Mouse (Mus musculus): ENCODE measurements around the gene Trarg1.
"Not testable (repeated sequence)": the region's sequence is repeated elsewhere in the genome, so short reads cannot be mapped to it uniquely, and the experiment has no call there.

Gene Trarg1

DNA sequence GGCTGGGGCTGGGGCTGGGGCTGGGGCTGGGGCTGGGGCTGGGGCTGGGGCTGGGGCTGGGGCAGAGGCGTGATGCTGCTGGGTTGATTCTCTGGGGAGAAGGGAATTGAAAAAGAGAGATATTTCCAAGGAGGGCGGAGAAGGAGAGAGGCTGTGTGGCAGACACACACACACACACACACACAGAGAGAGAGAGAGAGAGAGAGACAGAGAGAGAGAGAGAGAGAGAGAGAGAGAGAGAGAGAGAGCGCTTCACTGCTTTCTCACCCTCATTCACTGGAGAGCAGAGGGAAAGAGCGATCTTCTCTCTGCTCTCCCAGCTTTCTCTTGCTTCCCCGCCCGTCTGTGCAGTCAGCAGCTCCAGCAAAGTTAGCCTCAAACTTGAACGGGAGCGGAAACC, at the start of gene Trarg1:
Gene Trarg1, plus strand, starts transcription at position 301 of the 400 bp plus-strand sequence.
- DNase-seq (ENCODE audit: low read depth, low spot score), result not testable (repeated sequence)

DNA sequence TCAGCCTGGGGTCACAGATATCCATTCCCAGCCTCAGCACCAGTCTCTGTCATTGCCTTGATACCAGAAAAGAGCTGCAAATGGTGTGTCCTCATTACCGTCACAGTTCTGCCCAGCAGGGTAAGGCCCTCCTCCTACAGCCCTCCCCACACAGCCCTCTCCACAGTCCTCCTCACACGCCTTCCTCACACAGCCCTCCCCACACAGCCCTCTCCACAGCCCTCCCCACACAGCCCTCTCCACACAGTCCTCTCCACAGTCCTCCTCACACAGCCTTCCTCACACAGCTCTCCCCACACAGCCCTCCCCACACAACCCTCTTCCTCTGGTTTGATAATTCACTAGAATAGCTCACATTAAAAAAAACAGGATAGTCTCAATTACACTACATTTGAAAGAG, 49.6 kb upstream of the Trarg1 start:
- no peak for DNase-seq (ENCODE audit: low read depth, low spot score)

DNA sequence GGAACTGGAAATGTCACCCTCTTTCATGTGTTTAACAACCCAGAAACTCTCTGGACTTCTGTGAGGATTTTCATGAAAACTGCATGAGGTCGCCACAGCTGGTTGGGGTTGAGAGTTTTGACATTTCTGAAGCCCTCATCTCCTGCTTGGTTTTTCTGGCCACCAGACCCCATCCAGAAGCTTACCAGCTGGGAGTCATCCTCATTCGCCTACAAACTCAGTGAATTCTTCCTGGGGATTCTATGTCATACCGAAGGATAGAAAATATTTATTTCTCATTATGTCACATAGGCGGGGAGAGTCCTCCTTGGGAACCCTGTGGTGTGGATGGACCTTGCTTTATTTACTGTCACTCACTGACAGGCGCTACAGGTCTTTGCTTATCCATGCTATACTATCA, 49.1 kb upstream of the Trarg1 start:
- DNase-seq (ENCODE audit: low read depth, low spot score), result no peak

DNA sequence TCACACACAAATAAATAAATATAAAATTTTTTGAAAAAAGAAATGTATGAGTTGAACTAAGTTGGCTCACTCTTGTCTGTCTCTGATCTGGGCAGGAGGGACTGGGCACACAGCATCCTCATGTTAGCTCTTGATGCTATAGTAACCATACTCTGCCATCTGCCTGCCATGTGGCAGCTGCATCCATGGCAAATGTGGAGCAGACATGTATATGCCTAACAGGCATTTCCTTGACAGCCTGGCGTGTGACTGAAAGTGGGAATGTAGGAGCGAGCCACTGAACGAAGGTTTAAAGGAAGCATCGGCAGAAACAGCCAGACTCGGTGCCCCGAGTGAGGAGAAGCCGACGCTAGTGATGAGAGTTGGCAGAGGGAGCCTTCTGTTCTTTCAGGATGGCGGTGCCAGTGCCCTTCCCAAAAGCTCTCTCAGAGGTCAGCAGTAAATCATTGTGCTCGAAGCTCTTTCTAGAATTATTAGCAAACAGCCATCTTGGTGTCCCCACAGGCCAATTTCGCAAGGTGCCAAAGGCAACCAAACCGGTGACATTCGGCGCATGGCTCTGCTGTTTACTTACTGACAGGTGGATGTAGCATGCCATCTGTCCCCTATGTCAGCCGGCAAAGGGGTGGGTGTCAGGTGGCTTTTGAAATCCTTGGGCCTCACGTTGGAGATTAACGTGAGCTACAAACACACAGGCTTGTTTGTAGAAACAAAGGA, 40.2 kb upstream of the Trarg1 start:
- no peak for DNase-seq (ENCODE audit: low read depth, low spot score)

DNA sequence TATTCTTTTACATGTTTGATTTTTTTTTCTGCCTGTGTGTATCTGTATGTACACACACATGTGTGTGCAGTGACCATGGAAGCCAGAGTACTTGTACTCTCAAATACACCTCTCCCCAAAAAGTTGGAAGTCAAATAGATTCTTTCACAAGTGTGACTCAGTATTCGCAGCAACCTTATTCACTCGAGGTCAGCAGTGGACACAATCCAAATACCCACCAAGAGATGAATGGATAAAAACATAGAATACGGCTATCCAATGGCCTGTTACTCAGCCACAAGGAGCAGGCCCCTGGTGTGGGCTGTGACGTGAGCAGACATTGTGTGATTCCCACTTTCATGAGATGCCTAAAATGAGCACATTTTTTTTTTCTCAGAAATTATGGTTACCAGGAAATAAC, 39.4 kb upstream of the Trarg1 start:
- DNase-seq (ENCODE audit: low read depth, low spot score), result no peak

DNA sequence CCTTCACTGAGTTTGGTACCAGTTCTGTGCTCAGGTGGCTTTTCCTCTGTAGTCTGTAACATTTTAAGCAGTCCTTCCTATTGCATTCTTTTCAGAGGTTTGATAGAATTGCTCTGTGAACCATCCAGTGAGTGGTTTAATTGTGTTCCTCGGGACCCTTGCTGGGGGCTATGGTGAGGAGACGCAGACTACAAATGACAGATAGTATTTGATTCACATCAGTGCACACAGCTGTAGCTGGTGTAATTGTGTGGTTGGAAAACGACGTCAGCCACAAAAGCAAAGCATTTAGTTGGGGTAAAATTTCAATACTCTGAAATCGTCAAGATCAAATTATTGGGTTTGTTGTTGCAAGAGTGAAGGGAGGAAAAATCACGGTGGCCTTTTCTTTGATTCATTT, 35.4 kb upstream of the Trarg1 start:
- no peak for DNase-seq (ENCODE audit: low read depth, low spot score)

DNA sequence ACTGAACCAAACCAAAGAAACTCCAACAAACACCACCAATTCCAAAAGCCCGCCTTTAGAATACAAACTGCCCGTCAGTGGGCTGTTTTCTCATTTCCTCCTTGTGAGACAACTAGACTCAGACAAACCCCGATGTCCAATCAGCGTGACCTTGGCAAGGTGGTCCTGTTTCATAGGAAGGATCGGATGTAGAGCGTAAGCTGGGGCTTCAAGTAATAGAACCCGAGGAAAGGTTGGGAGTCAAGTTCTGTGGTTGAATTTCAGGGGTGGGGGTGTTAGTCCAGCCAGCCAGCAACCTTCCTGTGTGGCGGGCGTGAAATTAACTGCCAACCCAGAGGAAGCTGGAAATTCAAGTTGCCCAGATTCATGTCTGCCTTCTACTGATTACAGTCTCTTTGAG, 34.6 kb upstream of the Trarg1 start:
- DNase-seq (ENCODE audit: low read depth, low spot score), result no peak

DNA sequence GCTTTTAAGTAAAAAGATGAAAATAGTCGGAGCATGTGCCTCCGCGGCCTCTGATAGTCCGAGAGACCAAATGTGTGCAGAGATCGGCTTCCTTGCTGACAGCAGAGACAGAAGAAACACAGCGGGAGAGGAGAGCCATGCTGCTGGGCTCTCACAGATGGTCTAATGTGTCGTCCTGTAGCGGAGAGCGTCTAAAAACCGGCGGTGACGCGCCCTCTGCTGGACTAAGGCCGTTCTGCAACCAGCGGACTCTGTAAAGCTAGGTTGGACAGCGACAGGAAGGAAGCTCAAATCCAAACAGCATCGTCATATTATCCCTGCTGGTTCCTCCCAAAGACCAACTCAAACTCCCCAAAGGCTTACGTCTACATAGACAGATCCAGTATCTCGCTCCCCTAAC, 33.7 kb upstream of the Trarg1 start:
- peak; percentile 93 for DNase-seq (ENCODE audit: low read depth, low spot score)

DNA sequence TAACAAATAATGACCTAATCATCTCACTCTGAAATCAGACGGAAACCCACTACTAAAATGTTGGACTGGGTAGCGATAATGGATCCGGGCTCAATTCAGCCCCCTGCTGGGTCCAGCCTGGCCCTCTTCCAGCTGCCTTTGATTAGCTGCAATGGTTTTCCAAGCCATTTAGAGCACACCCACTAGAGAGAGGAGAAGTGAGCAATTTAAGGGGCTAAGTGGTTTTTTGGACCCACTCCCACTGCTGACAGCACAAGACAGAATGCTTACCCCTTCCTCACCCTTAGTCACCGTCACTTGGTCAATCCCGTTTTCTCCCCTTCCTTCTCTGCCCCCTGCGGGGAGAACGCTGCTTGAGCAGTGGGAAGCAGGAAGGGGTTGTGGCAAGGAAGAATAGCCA, 32.5 kb upstream of the Trarg1 start:
- DNase-seq (ENCODE audit: low read depth, low spot score), result no peak

DNA sequence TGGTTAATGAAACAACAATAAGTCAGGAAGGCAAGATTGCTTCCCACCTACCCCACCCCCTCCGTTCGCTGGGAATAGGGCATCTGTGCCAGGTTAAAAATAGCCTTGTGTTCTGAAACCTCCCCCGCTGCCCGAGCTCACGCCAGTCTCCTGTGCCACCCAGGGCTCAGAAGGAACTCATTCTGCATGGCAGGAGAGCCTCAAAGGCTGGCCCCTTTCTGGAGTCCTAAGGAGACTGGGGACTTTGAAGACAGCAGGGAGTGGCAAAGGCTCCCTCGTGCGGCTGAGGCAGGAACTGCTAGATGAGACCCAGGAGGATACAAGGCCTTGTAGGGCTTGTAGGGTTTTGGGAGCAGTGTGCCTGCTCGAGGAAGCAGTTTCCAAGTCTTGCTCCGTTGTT, 32.1 kb upstream of the Trarg1 start:
- peak; percentile 89 for DNase-seq (ENCODE audit: low read depth, low spot score)

DNA sequence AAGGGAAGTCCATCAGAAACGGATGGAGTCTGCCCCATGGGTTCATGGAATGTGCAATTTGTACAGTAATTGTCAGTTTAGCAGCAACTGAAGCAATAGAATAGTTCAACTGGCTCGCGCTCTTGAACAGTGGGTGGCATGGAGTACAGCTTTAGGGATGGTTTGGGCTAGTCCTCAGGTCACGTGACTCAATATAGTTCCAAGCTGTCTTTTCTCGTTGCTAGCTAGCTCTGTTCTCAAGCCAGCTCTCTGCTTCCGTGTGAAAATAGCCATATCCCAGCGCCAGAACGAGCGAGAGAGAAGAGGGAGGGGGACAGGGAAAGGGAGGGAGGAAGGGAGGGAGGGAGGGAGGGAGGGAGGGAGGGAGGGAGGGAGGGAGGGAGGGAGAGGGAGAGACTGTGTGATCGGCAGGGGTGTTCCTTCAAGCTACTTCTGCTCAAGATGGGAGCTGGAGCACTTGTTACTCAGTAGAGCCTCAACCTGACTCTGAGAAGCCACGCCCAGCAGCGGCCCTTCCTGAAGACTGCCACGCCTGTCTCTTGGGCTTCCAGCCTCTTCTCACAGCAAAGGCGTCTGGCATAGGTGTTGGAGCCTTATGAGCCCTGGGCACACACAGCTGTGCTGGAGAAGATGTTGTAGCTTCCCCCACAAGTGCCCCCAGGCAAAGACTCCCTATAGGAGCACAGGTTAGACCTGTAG, 28.6 kb upstream of the Trarg1 start:
- peak; percentile 74 for DNase-seq (ENCODE audit: low read depth, low spot score)

DNA sequence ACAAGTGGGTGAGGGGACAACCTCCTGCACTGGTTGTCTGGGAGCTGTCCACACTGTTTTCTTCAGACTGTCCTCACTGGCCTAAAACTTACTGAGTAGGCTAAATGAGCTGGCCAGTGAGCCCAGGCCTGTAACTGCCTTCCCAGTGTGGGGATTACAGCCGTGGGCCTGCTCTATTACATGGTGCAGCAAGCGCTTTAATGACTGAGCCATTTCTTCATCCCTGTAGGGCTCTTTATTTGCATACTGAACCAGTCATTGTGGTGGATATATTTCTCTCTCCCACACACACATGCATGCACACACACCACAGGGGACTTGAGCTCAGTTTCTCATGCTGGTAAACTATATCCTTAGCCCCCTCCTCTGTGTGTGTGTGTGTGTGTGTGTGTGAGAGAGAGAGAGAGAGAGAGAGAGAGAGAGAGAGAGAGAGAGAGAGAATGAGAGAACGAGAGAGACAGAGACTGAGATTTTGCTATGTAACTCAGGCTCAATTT, 26.7 kb upstream of the Trarg1 start:
- no peak for DNase-seq (ENCODE audit: low read depth, low spot score)

DNA sequence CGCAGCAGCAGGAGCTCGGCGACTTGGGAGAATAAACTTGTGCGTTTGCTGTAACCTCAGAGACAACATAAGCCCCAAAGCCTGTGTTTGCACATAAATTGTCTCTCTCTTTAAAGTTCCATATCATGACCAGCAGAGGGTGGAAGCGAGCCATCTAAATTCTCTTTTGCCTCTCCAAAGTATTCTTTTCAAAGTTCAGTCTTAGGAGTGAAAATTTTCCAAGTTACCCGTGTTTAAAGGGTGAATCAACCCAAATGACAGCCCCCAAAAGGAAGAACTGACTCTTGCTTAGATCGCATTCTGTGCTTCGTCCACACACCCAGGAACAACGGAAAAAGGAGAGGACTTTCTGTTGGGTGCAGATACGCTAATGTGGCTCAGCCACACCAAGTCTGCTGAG, 24.5 kb upstream of the Trarg1 start:
- peak; percentile 78 for DNase-seq (ENCODE audit: low read depth, low spot score)

DNA sequence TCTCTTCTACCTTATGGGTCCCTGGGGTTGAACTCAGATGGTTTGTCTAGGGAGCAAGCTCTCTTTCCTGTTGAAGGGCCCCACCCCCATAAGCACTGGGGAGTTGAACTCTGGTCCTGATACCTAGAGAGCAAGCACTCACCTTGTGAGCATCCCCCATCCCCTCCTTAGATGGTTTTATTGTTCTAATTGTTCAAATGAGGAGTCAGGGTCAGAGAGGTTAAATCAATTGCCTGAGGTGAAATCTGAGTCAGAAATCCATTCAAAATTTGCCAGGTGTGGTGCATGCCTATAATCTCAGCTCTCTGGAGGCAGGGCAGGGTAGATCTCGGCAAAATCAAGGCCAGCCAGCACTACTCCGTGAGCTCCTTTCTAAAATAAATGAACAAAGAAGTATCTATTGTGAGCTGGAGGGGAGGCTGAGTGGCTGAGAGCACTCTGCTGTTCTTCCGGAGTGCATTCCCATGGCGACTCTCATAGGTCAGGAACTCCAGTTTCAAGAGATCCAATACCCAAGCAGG, 22.1 kb upstream of the Trarg1 start:
- DNase-seq (ENCODE audit: low read depth, low spot score), result peak; percentile 80

DNA sequence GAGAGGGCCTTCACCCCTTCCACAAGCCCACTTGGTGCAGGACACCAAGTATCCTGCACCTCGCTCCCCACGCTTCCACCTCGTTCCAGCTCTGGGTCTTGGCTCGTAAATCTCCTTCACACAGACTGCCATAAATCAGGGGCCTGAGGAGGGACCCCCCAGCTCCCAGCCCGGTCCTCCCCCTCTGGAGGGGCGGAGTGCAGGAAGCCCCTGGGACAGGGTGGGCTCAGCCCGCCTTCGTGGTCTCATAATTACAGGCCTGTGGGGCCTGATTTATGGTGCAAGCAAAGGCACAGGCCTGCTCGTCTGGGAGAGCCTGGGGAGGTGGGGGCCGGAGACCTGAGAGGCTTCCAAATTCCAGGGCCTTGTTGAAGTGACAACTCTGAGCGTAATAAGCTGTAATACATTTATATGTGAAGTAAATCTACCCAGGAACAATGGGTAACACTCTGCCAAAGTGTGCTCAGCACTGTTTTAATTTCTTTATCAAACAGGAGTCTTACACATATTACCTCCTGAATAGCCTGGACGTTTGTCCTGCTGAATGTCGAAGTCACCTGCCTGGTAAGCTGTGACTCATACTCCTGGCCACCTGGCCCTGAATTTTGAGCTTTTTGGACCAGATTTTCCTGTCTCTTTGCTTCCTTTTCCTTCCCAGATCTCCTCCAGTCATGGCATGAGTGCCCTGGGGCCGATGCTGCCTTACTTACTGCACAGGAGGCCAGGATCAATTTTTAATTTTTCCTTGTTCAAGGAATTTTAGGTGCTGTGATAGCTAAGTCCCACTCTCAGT, 20.3 kb upstream of the Trarg1 start:
- DNase-seq (ENCODE audit: low read depth, low spot score), result no peak

DNA sequence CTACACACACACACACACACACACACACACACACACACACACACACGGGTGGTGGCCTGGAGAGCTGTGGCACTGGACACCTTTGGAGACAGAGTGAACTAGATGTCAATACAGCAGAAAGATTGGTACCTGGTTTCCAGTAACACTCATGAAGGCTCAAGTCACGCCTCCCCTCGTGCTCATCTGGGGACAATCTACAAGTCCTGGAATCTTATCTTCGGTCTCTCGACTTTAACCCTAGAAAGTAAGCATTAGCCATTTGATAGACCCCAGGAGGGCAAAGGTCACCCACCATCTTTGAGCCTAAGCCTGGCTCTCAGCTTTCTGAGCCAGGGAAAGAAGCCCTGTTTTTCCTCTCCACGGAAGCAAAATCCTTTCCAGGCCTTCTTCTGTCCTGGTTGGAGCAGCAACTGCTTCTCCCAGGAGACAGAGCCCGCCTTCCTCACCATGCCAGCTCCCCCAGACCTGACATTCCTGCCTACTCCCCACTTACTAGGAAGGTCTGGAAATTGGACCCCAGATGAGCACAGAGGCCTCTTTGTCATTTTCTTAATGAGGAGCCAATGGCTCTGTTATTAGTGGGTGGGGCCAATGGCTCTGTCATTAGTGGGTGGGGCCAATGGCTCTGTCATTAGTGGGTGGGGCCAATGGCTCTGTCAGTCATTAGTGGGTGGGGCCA, 17.7 kb upstream of the Trarg1 start:
- DNase-seq (ENCODE audit: low read depth, low spot score), result peak; percentile 59

DNA sequence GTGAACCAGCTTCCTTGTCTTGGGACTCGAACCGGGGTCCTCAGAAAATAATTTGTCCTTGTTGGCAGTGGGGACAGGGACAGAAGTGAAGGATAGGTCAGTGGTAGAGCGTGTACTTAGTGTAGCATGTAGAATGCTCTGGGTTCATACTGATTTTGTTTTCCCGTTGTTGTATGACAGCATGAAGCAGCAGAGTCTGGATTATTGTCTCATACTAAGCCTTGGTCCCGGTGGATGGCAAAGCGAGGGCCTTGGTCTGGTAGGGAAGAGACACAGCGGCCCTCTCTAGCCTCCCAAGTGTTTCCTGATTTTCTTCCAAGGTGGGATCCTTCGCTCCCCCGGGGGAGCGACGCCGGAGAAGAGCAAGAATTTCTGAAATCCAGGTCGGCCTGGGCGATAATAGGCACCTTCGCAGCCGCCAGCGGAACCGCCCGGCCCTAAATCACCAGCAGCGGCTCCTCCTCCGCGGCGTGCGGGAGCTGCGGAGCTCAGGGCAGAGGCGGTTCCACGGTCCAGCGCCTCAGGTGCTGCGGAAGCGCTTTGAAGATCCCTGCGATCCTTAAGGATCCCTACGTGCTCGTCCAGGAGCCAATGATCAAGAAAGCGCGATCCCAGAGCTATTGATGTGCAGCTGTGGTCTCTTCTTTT, 13.5 kb upstream of the Trarg1 start:
- DNase-seq (ENCODE audit: low read depth, low spot score), result peak; percentile 57

DNA sequence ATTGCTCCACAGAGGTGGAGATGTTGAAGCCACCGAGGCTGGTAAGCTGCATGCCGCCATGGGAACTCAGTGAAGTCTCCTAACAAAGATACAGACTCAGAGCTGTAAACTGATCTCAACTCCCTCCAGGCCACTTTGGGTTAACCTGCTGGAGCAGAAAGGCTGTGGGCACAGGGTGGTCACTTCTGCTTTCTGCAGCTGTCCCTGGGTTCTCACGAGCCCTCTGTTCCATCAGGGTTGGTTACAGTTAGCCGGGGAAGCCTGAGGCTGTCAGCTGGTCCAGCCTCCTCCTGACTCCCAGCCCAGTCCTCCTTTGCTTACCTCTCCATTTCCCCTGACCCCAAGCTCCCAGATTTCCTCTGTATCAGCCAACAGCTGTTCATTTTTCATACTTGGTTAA, 11.8 kb upstream of the Trarg1 start:
- DNase-seq (ENCODE audit: low read depth, low spot score), result no peak

DNA sequence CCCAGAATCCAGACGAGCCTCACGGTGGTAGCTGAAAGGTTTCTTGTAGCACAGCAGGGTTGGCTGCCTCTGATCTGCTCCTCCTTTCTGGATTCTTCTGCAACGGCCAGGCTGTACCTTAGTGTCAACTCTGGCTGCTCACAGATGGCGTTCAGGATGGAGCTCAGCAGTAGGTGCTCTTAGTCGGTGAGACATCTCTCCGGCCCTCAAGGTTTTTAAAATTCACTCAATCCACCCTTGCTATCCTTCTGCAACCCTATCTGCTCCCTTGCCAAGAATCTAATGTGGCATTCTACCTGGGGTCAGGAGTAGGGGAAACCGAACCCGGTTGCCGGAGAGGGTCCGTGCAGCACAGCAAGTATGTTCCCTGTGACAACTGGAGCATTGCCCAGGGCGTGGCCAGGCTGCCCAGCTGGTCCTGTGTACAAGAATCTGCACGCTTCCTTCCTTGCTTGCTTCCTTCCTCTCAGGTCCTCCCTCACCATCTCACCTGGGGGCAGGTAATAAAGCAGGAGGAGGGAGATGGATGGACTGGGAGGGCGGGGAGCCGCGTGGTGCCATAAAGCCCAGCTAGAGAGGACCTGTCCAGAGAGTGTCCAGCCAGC, 7.6 kb upstream of the Trarg1 start, which contains the start of gene Bhlha9:
Gene Bhlha9, plus strand, starts transcription at position 600 of the 605 bp plus-strand sequence.
- DNase-seq (ENCODE audit: low read depth, low spot score), result no peak

DNA sequence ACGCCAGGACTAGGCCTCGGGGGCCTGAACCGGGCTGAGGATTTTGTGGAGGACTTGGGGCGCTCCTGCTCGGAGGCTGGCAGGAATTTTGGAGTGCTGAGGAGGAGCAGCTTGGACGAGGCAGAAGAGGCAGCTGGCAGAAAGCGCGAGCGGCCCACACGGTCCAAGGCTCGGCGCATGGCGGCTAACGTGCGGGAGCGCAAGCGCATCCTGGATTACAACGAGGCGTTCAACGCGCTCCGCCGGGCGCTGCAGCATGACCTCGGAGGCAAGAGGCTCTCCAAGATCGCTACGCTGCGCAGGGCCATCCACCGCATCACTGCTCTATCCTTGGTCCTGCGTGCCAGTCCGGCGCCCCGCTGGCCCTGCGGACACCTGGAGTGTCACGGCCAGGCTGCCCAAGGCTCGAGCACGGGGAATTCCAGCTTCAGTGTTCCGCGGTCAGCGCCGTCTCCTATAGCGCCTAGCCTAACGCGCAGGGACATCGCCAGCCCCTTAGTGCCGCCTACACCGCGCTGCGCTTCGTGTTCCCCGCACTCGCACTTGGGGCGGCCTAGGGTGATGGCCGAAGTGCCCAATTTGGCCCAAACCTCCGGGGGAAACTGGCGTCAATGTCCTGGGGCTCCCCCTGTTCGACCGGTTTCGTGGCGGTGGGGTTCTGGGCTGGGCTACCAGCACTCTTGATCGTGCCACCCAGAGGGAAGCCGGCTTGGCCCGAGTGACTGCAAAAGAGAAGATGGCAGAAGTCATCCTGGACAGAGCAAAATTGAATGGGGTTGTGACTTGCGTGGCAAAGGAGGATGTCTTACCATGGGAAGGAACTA, 6.8 kb upstream of the Trarg1 start:
- DNase-seq (ENCODE audit: low read depth, low spot score), result peak; percentile 70
